In genomic region chr4:56304275-56304674, GRCm38 (mm10) we compare ENCODE assay signal across 16 mouse cellular contexts.
DNase-seq lines count a peak whose midpoint lies in the region; ATAC-seq and TF ChIP-seq lines count a peak whose summit lies in the region.
"Had no signal": no experiment of that assay in that cellular context is flagged by ENCODE, and none has a peak within 500 bp of the region (broad histone marks: within the 10 kb centered on the region; RNA-seq: fewer than 3 reads in every experiment).

No protein-coding gene starts in this region.

- no peaks in the 10 kb centered on the region for H3K27me3 ChIP-seq in kidney, postnatal 0 days (ENCODE audit: insufficient read depth, low read length)
- H3K27me3 ChIP-seq: forebrain, embryonic 15.5 days; heart, embryonic 12.5 days; hindbrain, embryonic 15.5 days had no signal

- H3K4me2 ChIP-seq in kidney, postnatal 0 days (ENCODE audit: low read length): no peak overlapping the region
- H3K4me2 ChIP-seq: forebrain, embryonic 15.5 days; heart, embryonic 12.5 days; hindbrain, embryonic 15.5 days had no signal

- no peaks in the 10 kb centered on the region for H3K4me1 ChIP-seq in kidney, postnatal 0 days (replicated peaks; ENCODE audit: insufficient read depth, low read length)
- H3K4me1 ChIP-seq: forebrain, embryonic 15.5 days; hindbrain, embryonic 15.5 days had no signal

- ATAC-seq in kidney, postnatal 0 days (replicated peaks; ENCODE audit: low FRiP score, low read depth): no peak
- ATAC-seq in megakaryocyte progenitor cell, adult 5-6 weeks (replicated peaks; ENCODE audit: poor library complexity): peak; percentile 84
- ATAC-seq: forebrain, embryonic 15.5 days had no signal

- no peaks in the 10 kb centered on the region for H3K36me3 ChIP-seq in kidney, postnatal 0 days (ENCODE audit: insufficient read depth, low read length)
- H3K36me3 ChIP-seq: forebrain, embryonic 15.5 days; heart, embryonic 12.5 days; hindbrain, embryonic 15.5 days had no signal

- 22% methylated on average over 2 of the region's 2 CpGs for WGBS in kidney, postnatal 0 days

- peak; percentile 16 for DNase-seq in kidney, postnatal 0 days (ENCODE audit: low spot score)
- no peak for DNase-seq in kidney, adult 11 months
- DNase-seq in 3T3-L1 (ENCODE audit: low read depth, low spot score) (peak; percentile 44), NIH3T3 (ENCODE audit: low read depth) (peak; percentile 22)
- DNase-seq in embryo, embryonic 9.5 days (ENCODE audit: extremely low spot score): no peak
- DNase-seq in thymus, postnatal 25 days: no peak
- DNase-seq: adrenal gland, postnatal 10 days; cerebellum, adult 11 months; cerebellum, adult 8-10 months; cerebellum, postnatal 14 days; gastrocnemius, postnatal 10 days; heart, adult 2 months had no signal

- no peak overlapping the region for H3K4me3 ChIP-seq in kidney, postnatal 0 days (replicated peaks; ENCODE audit: low read depth, low read length)
- H3K4me3 ChIP-seq: forebrain, embryonic 15.5 days; heart, adult 2 months; heart, embryonic 12.5 days; hindbrain, embryonic 15.5 days had no signal

- TF ChIP-seq CTCF in kidney, postnatal 0 days (IDR thresholded peaks at IDR 0.05; ENCODE audit: low read depth): no peak

- H3K9ac ChIP-seq in kidney, postnatal 0 days (ENCODE audit: low read depth, low read length): no peak overlapping the region
- H3K9ac ChIP-seq: forebrain, embryonic 15.5 days; heart, embryonic 12.5 days; hindbrain, embryonic 15.5 days had no signal

- no peak overlapping the region for H3K27ac ChIP-seq in kidney, postnatal 0 days
- H3K27ac ChIP-seq: forebrain, embryonic 15.5 days; heart, adult 2 months; hindbrain, embryonic 15.5 days had no signal

- no peaks in the 10 kb centered on the region for H3K9me3 ChIP-seq in kidney, postnatal 0 days (replicated peaks; ENCODE audit: low read length)
- H3K9me3 ChIP-seq: forebrain, embryonic 15.5 days; heart, embryonic 12.5 days; hindbrain, embryonic 15.5 days had no signal

Comparison
In these comparisons a context has a peak if more than half of its experiments do, and no peak if none do; other contexts are left out.
1. DNase-seq: peak in kidney, postnatal 0 days (single experiment), 3T3-L1 (single experiment) and NIH3T3 (single experiment); none in kidney, adult 11 months (single experiment), embryo, embryonic 9.5 days (single experiment) and thymus, postnatal 25 days (single experiment).